Mouse (Mus musculus) liver, postnatal 0 days (tissue): ENCODE data around the gene Uts2r.

Experiments used
- CTCF ChIP-seq: sonication (generic); IDR thresholded peaks from 2 replicates; pipeline ENCODE4 v1.5.1; 2016; ENCODE audit warnings: antibody characterized with exemption, low read depth
- EP300 ChIP-seq: IDR thresholded peaks from 2 replicates; pipeline ENCODE4 v1.6.1; 2016; ENCODE audit warnings: antibody characterized with exemption, low read depth, mild to moderate bottlenecking

DNA sequence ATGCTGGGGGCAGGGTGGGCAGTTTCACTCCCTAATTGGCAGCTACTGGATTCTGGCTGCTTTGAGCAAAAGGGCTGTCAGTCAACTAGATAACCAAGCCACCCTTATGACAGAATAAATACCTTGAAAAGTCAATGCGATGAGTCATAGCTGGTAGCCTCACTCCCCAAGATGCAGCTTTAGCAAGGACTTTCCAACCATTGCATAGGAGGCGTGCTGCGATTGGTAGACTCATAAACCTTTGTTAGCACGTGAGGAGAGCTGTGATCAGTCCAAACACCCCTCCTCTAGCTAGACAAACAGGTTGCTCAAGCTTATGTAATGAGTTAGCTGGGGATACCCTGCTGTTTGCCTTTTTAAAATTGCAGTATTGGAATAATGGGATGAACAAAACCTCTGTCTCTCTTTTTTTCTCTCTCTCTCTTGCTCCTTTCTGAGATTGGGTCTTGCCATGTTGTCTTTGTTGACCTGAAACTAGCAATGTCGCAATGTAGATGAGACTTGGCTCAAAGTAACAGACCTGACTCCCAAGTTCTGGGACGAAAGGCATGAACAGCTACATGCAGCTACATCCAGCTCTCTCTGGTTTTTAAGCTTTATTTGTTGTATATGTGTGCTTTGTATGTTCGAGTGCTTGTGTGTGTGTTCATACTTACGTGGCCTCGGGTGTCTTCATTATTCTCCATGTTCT is 16.6 kb upstream of the Uts2r start:
- no peak for TF ChIP-seq CTCF
- TF ChIP-seq EP300, result no peak
